Mouse (Mus musculus) kidney, adult 2 months (tissue): ENCODE results near the gene Erbb4. TPM values are rescaled to one million over a fixed set of nuclear protein-coding genes. Genes with fewer than 3 reads are reported as not detected.

Experiments used
- DNase-seq: peaks from one replicate; pipeline ENCODE4 v3.0.0; 2021
- H3K27ac ChIP-seq: fragments of 200-500 bp; 2 replicates; pipeline ENCODE4 v1.5.1; 2012; ENCODE audit warnings: low read depth, low read length, control low read depth, inconsistent platforms; ENCODE audit not compliant: insufficient read depth
- H3K27me3 ChIP-seq: fragments of 200-500 bp; replicated peaks from 2 replicates; pipeline ENCODE4 v1.6.1; 2012; ENCODE audit warnings: mild to moderate bottlenecking, moderate library complexity, low read length, inconsistent platforms; ENCODE audit not compliant: control insufficient read depth, insufficient read depth
- H3K36me3 ChIP-seq: fragments of 200-500 bp; 2 replicates; pipeline ENCODE4 v1.6.1; 2012; ENCODE audit warnings: mild to moderate bottlenecking, moderate library complexity, low read length, inconsistent platforms; ENCODE audit not compliant: control insufficient read depth, insufficient read depth
- H3K4me1 ChIP-seq: fragments of 200-500 bp; 2 replicates; pipeline ENCODE4 v1.6.1; 2011; ENCODE audit warnings: low read length; ENCODE audit not compliant: control insufficient read depth, insufficient read depth
- H3K4me3 ChIP-seq: fragments of 200-500 bp; 2 replicates; pipeline ENCODE4 v1.5.1; 2011; ENCODE audit warnings: mild to moderate bottlenecking, low read depth, low read length, control low read depth; ENCODE audit not compliant: insufficient read depth
- CTCF ChIP-seq: fragments of 200-500 bp; conservative IDR thresholded peaks from 2 replicates; pipeline ENCODE4 v1.5.1; 2011; ENCODE audit warnings: low read depth, mild to moderate bottlenecking, control low read depth, low read length, moderate library complexity, mixed read lengths; ENCODE audit not compliant: insufficient read depth, insufficient read length
- POLR2A ChIP-seq: fragments of 200-500 bp; IDR thresholded peaks from one replicate; pipeline ENCODE4 v1.6.1; 2011; ENCODE audit warnings: low read depth, low read length, control low read depth
- WGBS: fragments of 180-500 bp; shearing (Covaris S2); methylation state at CpG from one replicate; pipeline ENCODE4 v1.1.7; 2018; 5-methylcytosine and 5-hydroxymethylcytosine counted together
- polyA plus RNA-seq: library from polyadenylated mRNA; depleted of rRNA; stranded (reverse); fragments of >200 nt; gene quantifications from 2 replicates; pipeline ENCODE4 v1.2.3, GENCODE M21; 2012

The Erbb4 gene
- polyA plus RNA-seq, 1 experiment = 1.8 TPM

GRCm38 (mm10) chr1:68517820-68518219 lies 590.0 kb downstream of the Erbb4 start:
- WGBS = 74% methylated on average over 2 of the region's 2 CpGs
- H3K36me3 ChIP-seq = no peaks in the 10 kb centered on the region
- no peaks in the 10 kb centered on the region for H3K4me1 ChIP-seq
- H3K27me3 ChIP-seq = no peaks in the 10 kb centered on the region
- TF ChIP-seq CTCF (no peak), POLR2A (no peak)
- DNase-seq = no peak
- no peak overlapping the region for H3K4me3 ChIP-seq
- no peak overlapping the region for H3K27ac ChIP-seq

DNA sequence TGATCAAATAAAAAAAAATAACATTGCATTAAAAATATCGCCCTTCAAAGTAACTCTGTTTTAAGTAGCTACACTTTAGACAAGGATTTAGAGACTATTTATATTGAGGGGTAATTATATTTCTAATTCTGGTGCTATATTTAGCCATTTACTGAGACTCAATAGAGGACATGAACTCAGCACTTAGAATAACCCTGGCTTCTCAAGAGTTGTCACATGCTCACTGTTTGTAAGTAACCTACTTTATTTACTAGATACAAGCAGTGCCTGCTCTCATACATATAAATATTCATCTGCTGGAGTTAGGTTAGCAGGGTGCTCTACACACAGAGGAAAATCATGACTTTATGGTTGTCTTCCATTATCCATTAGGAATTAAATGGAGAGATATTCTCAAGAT lies 604.0 kb downstream of the Erbb4 start:
- TF ChIP-seq CTCF (no peak), POLR2A (no peak)
- whole genome bisulfite sequencing = 81% methylated on average over 1 of the region's 1 CpGs
- H3K36me3 ChIP-seq = no peaks in the 10 kb centered on the region
- H3K27ac ChIP-seq = no peak overlapping the region
- no peak overlapping the region for H3K4me3 ChIP-seq
- no peaks in the 10 kb centered on the region for H3K27me3 ChIP-seq
- H3K4me1 ChIP-seq = peaks cover 2% of the 10 kb centered on the region; the same call in 1 of the 2 replicates
- no peak for DNase-seq

DNA sequence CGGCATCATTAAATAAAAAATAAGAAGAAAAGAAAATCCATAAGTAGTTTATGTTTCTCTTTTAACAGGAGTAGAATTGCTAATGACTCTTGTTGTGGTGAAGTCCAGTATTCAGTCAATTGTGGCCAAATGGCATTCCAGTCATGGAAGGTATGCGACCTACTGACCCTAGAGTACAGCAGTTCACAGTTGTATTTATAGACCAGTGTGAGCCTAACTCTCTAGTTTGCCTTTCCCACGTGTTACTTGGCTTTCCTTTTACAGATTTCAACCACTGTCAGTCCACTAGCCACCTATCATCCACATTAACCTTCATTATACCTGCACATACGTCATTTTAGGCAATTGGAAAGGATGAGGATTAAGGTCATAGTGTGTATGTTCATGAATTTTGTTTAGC lies 606.3 kb downstream of the Erbb4 start:
- Histone ChIP-seq H3K4me1 (peaks cover 2% of the 10 kb centered on the region; the same call in 1 of the 2 replicates), H3K4me3 (no peak overlapping the region), H3K36me3 (no peaks in the 10 kb centered on the region), H3K27ac (no peak overlapping the region), H3K27me3 (no peaks in the 10 kb centered on the region)
- DNase-seq = peak; percentile 84
- 22% methylated on average over 4 of the region's 4 CpGs for WGBS
- no peak for TF ChIP-seq CTCF
- TF ChIP-seq POLR2A = no peak

DNA sequence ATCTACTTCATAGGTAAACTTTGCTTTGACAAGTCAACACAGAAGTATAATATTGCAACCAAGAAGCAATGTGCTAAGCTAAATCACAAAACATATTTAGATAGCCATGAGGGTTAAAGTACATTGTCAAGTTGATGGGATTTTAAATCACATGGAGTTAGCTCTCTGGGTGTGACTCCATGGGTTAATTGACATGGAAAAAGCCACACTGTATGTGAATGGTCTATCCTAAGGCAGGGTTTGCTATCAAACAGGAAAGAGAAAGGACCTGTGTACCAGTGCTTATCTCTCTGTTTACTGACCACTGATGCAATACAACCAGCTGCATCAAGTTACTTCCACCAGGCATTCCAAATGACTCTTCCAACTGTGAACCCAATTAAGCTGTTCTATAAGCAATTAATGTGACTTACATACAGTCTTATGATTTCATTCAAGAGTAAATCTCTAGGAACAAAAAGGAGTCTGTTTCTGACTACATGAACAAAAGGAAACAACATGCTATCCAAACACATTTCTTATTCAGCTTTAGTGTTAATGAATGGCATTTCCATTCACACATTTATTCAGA lies 641.4 kb downstream of the Erbb4 start:
- H3K27ac ChIP-seq = no peak overlapping the region
- no peaks in the 10 kb centered on the region for H3K27me3 ChIP-seq
- H3K4me3 ChIP-seq = no peak overlapping the region
- H3K4me1 ChIP-seq = no peaks in the 10 kb centered on the region
- no peak for TF ChIP-seq CTCF
- TF ChIP-seq POLR2A = no peak
- no peaks in the 10 kb centered on the region for H3K36me3 ChIP-seq
- DNase-seq = no peak

DNA sequence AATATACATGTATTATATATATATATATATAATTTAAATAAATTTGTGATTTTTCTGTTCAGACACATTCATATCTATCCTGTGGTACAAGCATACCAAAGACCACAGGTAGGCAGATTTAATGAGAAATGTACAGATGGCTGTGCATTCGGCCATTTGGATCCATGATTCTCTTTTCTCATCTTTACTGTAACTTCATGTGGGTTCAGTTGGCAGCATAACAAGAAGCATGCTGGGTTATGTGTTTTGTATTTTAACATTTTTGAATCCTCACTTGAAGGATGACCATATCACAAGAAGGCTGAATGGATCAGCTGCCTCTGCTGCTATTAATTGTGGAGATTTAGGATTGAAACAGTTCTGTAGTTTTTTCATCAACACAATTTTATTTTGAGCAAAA lies 656.6 kb downstream of the Erbb4 start:
- WGBS = 89% methylated on average over 1 of the region's 1 CpGs
- DNase-seq = no peak
- TF ChIP-seq CTCF (no peak), POLR2A (no peak)

GRCm38 (mm10) chr1:68424336-68424983 lies 683.4 kb downstream of the Erbb4 start:
- TF ChIP-seq CTCF (no peak), POLR2A (no peak)
- Histone ChIP-seq H3K27ac (no peak overlapping the region), H3K4me1 (no peaks in the 10 kb centered on the region), H3K4me3 (no peak overlapping the region), H3K27me3 (no peaks in the 10 kb centered on the region), H3K36me3 (no peaks in the 10 kb centered on the region)
- no peak for DNase-seq
- WGBS = 48% methylated on average over 5 of the region's 5 CpGs

More for the DNA sequence above, 656.6 kb downstream of the Erbb4 start:
- Histone ChIP-seq H3K27me3 (no peaks in the 10 kb centered on the region), H3K36me3 (no peaks in the 10 kb centered on the region), H3K4me3 (no peak overlapping the region), H3K27ac (no peak overlapping the region), H3K4me1 (no peaks in the 10 kb centered on the region)

DNA sequence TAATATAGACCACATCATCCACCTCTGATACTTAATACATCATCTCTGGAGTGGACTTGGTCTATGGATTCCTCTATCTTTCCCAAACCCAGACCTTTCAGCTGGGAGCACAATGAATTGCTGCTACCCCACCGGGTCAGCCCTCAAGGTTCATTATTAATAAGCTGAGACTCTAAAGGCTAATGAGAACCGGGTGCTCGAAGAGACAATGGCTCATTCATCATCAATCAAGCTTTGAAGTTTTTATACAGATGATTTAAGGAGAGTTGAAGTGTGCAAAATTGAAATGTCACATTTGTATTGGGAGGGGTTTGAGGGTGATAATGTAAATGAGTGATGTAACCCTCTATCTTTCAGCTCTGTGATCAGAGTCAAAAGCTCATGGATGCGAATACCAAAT lies 706.7 kb downstream of the Erbb4 start:
- 44% methylated on average over 4 of the region's 4 CpGs for WGBS
- Histone ChIP-seq H3K4me1 (no peaks in the 10 kb centered on the region), H3K27me3 (no peaks in the 10 kb centered on the region), H3K36me3 (no peaks in the 10 kb centered on the region), H3K27ac (no peak overlapping the region), H3K4me3 (no peak overlapping the region)
- DNase-seq = no peak
- TF ChIP-seq POLR2A (no peak), CTCF (no peak)
